Mouse (Mus musculus) midbrain, embryonic 14.5 days (tissue): ENCODE measurements at regions not wholly inside any gene's neighbourhood (a gene's known extent, or its start where the extent isn't known, plus 50 kb on each side); places are given as distances from the start of the nearest gene placed in this dataset.

Experiments
- ATAC-seq: fragments of 200-750 bp; cut with Nextera tagmentation; 2 replicates; pipeline ENCODE4 v1.8.0; 2017; ENCODE audit warnings: moderate number of reproducible peaks, moderate library complexity; ENCODE audit not compliant: low FRiP score, low TSS enrichment
- DNase-seq: peaks from one replicate; pipeline ENCODE4 v3.0.0-alpha.2; 2015
- H3K27ac ChIP-seq: fragments of 300-500 bp; sonication (generic); replicated peaks from 2 replicates; pipeline ENCODE4 v1.5.1; 2014; ENCODE audit warnings: mild to moderate bottlenecking, low read depth, low read length, moderate library complexity
- H3K27me3 ChIP-seq: fragments of 300-500 bp; sonication (generic); 2 replicates; pipeline ENCODE4 v1.6.1; 2014; ENCODE audit warnings: low read length, control low read depth, mixed read lengths; ENCODE audit not compliant: control insufficient read depth, insufficient read depth
- H3K36me3 ChIP-seq: fragments of 300-500 bp; sonication (generic); 2 replicates; pipeline ENCODE4 v1.6.1; 2014; ENCODE audit warnings: low read length, control low read depth; ENCODE audit not compliant: control insufficient read depth, insufficient read depth
- H3K4me1 ChIP-seq: fragments of 300-500 bp; sonication (generic); 2 replicates; pipeline ENCODE4 v1.6.1; 2014; ENCODE audit warnings: mild to moderate bottlenecking, antibody characterized with exemption, low read length, control low read depth; ENCODE audit not compliant: control insufficient read depth, insufficient read depth
- H3K4me2 ChIP-seq: fragments of 300-500 bp; sonication (generic); 2 replicates; pipeline ENCODE4 v1.6.1; 2014; ENCODE audit warnings: mild to moderate bottlenecking, low read length, moderate library complexity
- H3K4me3 ChIP-seq: fragments of 300-500 bp; sonication (generic); replicated peaks from 2 replicates; pipeline ENCODE4 v1.5.1; 2014; ENCODE audit warnings: low read depth, low read length
- H3K9ac ChIP-seq: fragments of 300-500 bp; sonication (generic); replicated peaks from 2 replicates; pipeline ENCODE4 v1.6.1; 2014; ENCODE audit warnings: mild to moderate bottlenecking, low read length, moderate library complexity
- H3K9me3 ChIP-seq: fragments of 300-500 bp; sonication (generic); 2 replicates; pipeline ENCODE4 v1.6.1; 2016; ENCODE audit warnings: low read length, control low read depth, mixed read lengths; ENCODE audit not compliant: control insufficient read depth
- WGBS: fragments of 180-500 bp; shearing (Covaris S2); extraction: QIAGEN DNeasy Blood & Tissue Kit; methylation state at CpG from one replicate; pipeline ENCODE4 v1.1.7; 2014; 5-methylcytosine and 5-hydroxymethylcytosine counted together

GRCm38 (mm10) chr1:28677700-28678099 lies 102.4 kb downstream of the Gm597 start:
- no peak overlapping the region for H3K9ac ChIP-seq
- H3K36me3 ChIP-seq = no peaks in the 10 kb centered on the region
- H3K9me3 ChIP-seq = no peaks in the 10 kb centered on the region
- H3K27ac ChIP-seq = no peak overlapping the region
- H3K27me3 ChIP-seq = no peaks in the 10 kb centered on the region
- 44% methylated on average over 2 of the region's 2 CpGs for WGBS
- peak; percentile 48 for DNase-seq
- no peak overlapping the region for H3K4me3 ChIP-seq
- H3K4me1 ChIP-seq = no peaks in the 10 kb centered on the region
- no peak overlapping the region for H3K4me2 ChIP-seq
- ATAC-seq = peak; percentile 34; the same call in 1 of the 2 replicates

- Histone ChIP-seq H3K4me1 (no peaks in the 10 kb centered on the region), H3K4me3 (no peak overlapping the region), H3K4me2 (no peak overlapping the region), H3K27ac (no peak overlapping the region), H3K27me3 (no peaks in the 10 kb centered on the region), H3K9ac (no peak overlapping the region), H3K36me3 (no peaks in the 10 kb centered on the region), H3K9me3 (no peaks in the 10 kb centered on the region)
- DNase-seq (no peak), ATAC-seq (no peak)
- WGBS = 75% methylated on average over 1 of the region's 1 CpGs
Observed at GRCm38 (mm10) chr1:28675336-28675735, 104.7 kb downstream of the Gm597 start.

GRCm38 (mm10) chr1:28640818-28641217 lies 139.2 kb downstream of the Gm597 start:
- WGBS = 90% methylated on average over 4 of the region's 4 CpGs
- Histone ChIP-seq H3K4me3 (no peak overlapping the region), H3K9me3 (no peaks in the 10 kb centered on the region), H3K27me3 (no peaks in the 10 kb centered on the region), H3K27ac (no peak overlapping the region), H3K4me1 (no peaks in the 10 kb centered on the region), H3K9ac (no peak overlapping the region), H3K4me2 (no peak overlapping the region), H3K36me3 (no peaks in the 10 kb centered on the region)
- DNase-seq = no peak
- ATAC-seq = no peak

GRCm38 (mm10) chr1:28622745-28623144 lies 157.3 kb downstream of the Gm597 start:
- Histone ChIP-seq H3K4me3 (no peak overlapping the region), H3K27me3 (no peaks in the 10 kb centered on the region), H3K4me1 (no peaks in the 10 kb centered on the region), H3K4me2 (no peak overlapping the region), H3K9me3 (no peaks in the 10 kb centered on the region), H3K36me3 (no peaks in the 10 kb centered on the region), H3K9ac (no peak overlapping the region), H3K27ac (no peak overlapping the region)
- no peak for DNase-seq
- no peak for ATAC-seq
- WGBS = 90% methylated on average over 9 of the region's 9 CpGs

GRCm38 (mm10) chr1:28602383-28602782 lies 177.7 kb downstream of the Gm597 start:
- Histone ChIP-seq H3K9ac (no peak overlapping the region), H3K4me3 (no peak overlapping the region), H3K9me3 (no peaks in the 10 kb centered on the region), H3K4me1 (no peaks in the 10 kb centered on the region), H3K27ac (no peak overlapping the region), H3K27me3 (no peaks in the 10 kb centered on the region), H3K36me3 (no peaks in the 10 kb centered on the region), H3K4me2 (no peak overlapping the region)
- DNase-seq (peak; percentile 12), ATAC-seq (no peak)
- WGBS = 70% methylated on average over 1 of the region's 1 CpGs

GRCm38 (mm10) chr1:28565383-28566154 lies 214.5 kb downstream of the Gm597 start:
- Histone ChIP-seq H3K36me3 (no peaks in the 10 kb centered on the region), H3K9me3 (no peaks in the 10 kb centered on the region), H3K4me2 (no peak overlapping the region), H3K27ac (no peak overlapping the region), H3K4me3 (no peak overlapping the region), H3K9ac (no peak overlapping the region), H3K27me3 (no peaks in the 10 kb centered on the region), H3K4me1 (no peaks in the 10 kb centered on the region)
- 50% methylated on average over 11 of the region's 11 CpGs for WGBS
- DNase-seq (no peak), ATAC-seq (no peak)

- no peak for ATAC-seq
- 82% methylated on average over 3 of the region's 3 CpGs for WGBS
- Histone ChIP-seq H3K9ac (no peak overlapping the region), H3K27me3 (no peaks in the 10 kb centered on the region), H3K4me3 (no peak overlapping the region), H3K4me1 (no peaks in the 10 kb centered on the region), H3K9me3 (no peaks in the 10 kb centered on the region), H3K27ac (no peak overlapping the region), H3K4me2 (no peak overlapping the region), H3K36me3 (no peaks in the 10 kb centered on the region)
- DNase-seq = no peak
Observed at GRCm38 (mm10) chr1:28563894-28564293, 216.2 kb downstream of the Gm597 start.
